Mouse (Mus musculus) induced T-regulatory cell, adult 2 months (primary cell): ENCODE results near the gene Adgra1.
A peak's percentile ranks its signal among the peaks of the same experiment; 100 is the strongest.

Source experiments
- DNase-seq: peaks from one replicate; pipeline ENCODE4 v3.0.0-alpha.2; 2012; ENCODE audit warnings: low read depth

The Adgra1 gene

GRCm38 (mm10) chr7:139850152-139850551 is 16.2 kb downstream of the Adgra1 start:
- no peak for DNase-seq

DNA sequence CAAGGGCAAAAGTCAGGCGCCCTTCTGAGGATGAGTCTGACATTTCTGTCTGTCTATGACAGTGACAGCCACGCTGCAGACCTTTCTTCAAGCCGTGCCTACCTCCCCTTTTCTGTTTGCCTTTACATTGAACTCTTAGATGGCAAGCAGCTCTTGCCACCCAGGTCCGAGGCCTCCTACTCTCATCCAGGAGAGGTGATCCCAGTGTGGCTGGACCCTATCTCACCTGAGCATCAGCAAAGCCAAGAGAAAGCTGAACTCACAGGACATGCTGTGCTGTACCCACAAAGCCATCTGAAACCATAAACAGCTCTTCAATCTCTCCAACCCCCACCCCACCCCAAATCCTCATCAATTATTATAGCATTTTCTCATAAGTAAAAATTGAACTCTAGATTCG is 16.7 kb downstream of the Adgra1 start:
- no peak for DNase-seq

- no peak for DNase-seq
These were observed 17.1 kb downstream of the Adgra1 start for GRCm38 (mm10) chr7:139851098-139851497.

DNA sequence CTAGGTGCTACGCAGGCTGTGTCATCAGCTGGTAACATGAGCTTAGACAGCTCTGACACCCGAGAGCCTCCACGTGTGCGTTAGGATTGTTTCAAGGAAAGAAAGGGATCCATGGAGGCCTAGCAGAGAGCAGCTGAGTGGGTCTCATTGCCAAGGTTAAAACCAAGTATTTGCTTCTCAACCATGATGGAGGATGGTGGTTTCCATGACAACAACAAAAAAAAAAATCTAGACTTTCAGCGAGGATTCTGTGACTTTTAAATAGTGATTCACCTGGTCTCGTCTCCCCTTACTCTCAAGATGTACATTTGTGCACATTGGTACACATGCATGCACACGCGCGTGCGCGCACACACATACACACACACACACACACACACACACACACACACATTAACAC is 21.3 kb downstream of the Adgra1 start:
- no peak for DNase-seq

GRCm38 (mm10) chr7:139861411-139861810 is 27.4 kb downstream of the Adgra1 start:
- peak; percentile 60 for DNase-seq

DNA sequence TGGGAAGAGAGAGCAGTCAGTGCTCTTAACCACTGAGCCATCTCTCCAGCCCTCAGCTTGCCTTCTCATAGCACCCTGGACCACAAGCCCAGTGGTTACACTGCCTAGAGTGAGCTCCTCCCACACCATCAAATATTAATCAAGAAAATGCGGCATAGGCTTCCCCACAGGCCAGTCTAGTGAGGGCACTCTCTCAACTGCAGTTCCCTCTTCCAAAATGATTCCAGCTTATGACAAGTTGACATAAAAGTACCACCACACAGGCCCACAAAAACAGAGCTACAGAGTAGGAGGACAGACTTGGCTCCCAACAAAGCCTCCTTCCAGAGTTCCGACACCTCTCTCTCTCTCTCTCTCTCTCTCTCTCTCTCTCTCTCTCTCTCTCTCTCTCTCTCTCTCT is 29.1 kb downstream of the Adgra1 start:
- DNase-seq: no peak

DNA sequence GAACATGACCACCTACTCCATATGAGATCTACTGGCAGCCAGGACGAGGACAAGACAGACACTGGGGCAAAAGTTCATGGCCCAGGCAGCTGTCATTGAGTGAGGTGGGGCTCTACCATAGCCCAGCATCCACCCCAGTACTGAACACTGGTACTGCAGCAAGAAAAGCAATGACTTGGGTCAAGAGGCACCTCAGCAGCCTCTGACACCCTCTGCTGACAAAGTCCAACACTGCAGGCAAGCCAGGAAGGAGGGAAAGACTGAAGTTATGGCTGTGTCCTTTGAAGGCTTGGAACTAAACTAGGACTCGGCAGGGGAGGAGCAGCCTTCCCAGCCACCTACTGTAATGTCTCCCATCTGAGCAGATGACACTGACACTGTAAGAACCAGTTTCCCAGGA is 30.3 kb downstream of the Adgra1 start:
- DNase-seq: no peak

DNA sequence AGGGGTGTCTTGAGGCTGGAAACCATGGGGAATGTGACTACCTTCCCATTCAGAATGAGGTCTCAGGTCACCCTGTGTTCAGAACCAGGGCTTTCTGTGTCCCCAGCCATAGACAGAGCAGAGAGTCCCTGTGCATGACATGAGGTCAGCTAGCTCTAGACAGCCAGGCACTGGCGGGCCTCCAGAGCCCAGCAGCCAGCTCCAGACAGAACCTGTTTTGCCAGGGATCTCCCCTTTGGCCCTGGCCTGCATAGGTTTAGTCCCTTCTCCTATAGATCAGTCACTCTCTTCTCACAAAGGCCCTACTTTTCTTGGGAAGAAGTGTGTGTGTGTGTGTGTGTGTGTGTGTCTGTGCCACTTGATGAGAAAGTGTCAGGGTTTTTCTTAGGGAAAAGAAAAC is 30.9 kb downstream of the Adgra1 start:
- DNase-seq: no peak

DNA sequence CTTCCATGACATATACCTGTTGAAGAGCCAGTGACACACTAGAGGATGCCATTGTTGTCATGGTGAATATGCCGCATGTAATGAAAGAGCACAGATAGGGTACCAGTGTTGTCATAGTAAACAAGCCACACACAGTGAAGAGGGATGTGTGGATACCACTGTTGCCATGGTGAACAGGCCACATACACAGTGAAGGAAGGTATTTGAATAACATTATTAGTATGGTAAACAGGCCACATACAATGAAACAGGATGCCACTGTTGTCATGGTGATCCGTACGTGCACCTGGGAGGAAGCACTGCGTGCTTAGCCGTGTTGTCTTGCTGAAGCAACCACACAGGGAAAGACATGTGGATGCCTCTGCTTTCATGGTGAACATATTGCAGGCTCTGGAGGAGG is 37.0 kb downstream of the Adgra1 start:
- no peak for DNase-seq

DNA sequence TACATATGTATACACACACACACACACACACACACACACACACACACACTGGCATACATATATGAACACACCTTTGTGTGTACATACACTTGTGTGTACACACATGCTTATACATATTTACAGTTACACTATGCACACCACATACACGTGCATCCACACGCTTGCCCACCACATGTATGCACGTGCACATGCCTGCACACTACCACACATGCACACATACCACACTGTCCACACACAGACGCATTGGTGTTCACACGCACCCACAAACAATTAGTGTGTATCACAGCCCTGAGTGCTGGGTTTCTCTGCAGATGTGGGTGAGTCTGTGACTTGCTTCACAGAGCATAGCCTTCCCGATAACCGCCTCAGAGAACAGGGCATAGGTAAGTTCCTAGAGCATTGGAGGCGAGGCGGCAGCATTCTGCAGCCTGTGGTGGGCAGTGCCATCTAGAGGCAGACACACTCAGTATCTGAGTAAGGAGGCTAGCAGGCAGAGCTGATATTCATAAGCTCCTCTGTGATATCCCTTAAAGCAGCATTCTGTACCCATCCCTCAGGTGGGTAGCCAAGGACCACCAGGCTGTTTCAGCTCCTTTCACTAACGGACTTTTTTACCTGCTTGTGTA is 43.3 kb downstream of the Adgra1 start:
- no peak for DNase-seq

DNA sequence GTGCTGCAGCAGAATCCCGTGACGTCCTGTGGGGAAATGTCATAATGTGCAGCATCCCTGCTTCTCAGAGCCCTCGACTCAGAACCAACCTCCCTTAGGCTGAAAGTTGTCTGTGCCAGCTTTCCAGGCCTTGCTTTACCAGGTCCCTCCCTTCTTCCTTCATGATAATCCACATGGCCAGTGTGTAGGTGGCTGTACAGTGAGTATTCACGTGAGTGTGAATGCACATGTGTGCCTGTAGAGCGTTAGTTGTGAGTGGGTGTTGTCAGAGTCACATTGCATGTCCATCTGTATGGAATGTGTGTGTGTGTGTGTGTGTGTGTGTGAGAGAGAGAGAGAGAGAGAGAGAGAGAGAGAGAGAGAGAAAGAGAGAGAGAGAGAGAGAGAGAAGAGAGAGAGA is 44.1 kb downstream of the Adgra1 start:
- no peak for DNase-seq

DNA sequence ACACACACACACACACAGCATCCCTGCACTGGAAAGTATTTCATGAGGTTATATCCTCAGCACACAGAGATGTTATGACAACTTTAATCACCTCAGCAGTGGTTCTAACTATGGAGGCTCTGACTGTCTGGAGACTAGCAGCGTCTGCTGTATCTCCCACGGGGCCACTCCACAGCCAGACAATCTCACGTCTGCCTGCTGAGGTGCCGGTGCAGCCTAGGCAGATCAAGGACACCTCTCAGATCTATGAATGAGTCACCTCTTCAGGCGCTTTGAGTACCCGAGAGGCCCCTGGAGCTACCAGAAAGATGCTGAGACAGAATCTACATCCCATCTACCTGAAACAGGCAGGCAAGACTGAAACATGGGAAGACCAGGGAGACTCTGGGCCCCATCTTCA is 44.6 kb downstream of the Adgra1 start:
- DNase-seq: no peak

DNA sequence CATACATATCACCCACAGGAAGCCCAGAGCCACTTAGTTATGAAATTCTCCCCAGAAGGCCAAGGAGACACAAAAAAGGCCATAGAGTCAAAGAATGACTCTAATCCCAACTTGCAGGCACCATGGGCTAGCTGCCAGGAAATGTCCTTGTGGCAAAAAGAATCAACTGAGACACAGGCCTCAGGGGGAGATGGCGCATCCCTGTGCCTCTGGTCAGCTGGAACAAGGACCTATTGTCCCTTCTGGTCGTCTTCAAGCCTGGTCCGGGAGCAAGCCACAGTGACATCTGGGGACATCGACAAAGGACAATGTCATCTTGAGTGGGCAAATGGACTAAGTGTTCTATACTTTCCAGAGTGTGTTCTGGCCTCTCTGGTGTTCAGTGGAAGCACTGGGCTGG is 49.6 kb downstream of the Adgra1 start:
- DNase-seq: no peak

GRCm38 (mm10) chr7:139891779-139892178 is 57.8 kb downstream of the Adgra1 start:
- DNase-seq: no peak

- no peak for DNase-seq
These were observed 60.9 kb downstream of the Adgra1 start, which contains the start of gene Kndc1 for GRCm38 (mm10) chr7:139894655-139895557. Kndc1 (plus strand) TSS chr7:139894696.

- DNase-seq: no peak
These were observed 62.3 kb downstream of the Adgra1 start for GRCm38 (mm10) chr7:139896271-139896670.

DNA sequence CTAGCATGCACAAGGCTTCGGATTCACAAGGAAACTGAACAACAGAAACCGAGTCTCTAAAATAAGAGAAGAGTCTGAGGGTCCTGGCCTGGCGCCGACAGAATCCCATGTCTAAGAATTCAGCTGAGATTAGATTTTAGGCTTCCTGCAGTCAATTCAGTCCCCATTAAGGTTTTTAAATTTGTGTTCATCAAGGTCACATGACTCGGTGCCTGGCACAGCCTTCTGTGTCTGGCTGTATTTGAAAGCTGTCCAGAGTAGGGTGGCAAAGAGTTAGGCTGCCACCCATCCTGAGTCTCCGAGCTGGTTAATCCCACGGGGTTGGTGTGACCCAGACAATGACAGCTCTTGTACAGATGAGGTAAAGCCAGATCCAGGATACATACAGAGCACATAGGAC is 62.8 kb downstream of the Adgra1 start:
- no peak for DNase-seq

DNA sequence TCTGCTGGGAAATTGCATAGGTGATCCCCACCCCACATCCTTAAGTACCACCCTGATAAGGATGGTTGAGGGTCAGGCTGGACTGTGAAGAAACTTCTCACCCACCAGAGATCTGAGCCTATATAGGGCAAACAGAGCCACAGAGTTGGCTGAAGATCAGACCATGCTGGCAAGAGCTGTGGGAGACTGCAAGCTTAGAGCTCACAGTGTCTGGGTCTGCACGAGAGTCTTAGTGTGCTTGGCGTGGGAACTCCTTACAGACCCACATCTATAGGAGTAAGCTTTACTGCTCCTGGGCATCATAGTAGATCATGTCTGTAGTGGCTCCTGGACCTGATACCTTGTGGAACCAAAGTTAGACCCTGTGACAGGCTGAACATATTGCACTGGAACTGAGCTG is 64.6 kb downstream of the Adgra1 start:
- no peak for DNase-seq

DNA sequence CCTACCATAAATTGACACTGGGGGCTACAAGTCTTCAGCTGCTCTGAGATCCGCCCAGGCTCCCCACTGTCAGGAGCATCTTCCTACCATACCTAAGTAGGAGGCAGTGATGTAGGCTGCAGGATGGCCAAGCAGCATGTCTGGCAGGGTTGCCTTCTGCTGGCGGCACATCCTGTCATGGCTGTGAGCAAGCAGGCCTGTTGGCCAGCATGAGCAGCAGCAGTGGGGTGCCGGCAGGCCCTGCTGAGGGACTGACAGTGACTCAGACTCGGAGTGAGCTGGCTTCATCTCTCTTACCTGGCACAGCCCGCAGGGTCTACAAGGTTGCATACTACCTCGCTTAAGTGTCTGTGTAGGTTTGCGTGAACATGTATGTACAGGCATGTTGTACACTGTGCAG is 65.5 kb downstream of the Adgra1 start:
- no peak for DNase-seq

GRCm38 (mm10) chr7:139900456-139900855 is 66.5 kb downstream of the Adgra1 start:
- DNase-seq: no peak

GRCm38 (mm10) chr7:139900896-139901295 is 66.9 kb downstream of the Adgra1 start:
- DNase-seq: no peak

- no peak for DNase-seq
These were observed 68.0 kb downstream of the Adgra1 start for GRCm38 (mm10) chr7:139901981-139902380.

DNA sequence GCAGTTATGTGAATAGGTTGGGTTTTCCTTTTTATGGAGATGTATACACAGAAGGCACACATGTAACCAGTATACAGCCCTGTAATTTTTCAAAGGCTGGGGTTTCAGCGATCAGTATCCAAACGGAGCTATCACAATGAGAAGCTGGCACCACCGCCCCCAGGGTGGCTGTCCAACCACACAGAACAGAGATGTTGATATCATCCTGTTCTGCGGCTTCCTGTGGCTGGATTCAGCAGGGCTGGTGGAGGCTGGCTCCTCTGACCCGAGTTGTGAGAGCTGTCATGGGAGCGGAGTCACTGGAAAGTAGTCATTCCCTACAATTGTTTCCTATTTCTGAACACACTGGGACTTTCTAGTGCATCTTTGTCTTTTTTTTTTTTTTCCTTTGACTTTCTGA is 71.3 kb downstream of the Adgra1 start:
- no peak for DNase-seq

DNA sequence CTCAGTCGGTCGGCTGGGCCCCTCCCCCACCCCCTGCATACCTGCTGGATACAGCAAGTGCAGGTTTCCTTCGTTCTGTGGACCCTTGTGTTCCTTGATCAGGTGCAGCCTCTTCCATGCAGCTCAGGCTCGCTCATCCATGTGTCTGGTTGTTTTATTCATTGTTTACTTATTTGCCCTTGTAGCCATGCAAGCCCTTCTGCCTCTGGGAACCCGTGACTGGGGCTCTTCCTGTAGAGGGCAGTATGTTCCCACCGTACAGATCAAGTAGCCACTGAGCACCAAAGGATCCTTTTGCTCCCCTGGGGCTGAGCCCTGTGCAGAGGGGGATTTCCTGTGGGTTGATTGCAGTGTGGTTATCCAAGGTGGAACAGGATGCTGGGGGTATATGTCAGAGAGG is 71.7 kb downstream of the Adgra1 start:
- peak; percentile 79 for DNase-seq
